Mouse (Mus musculus) CH12.LX (cell line): ENCODE data around the gene Fam20a. TPM values are rescaled to one million over a fixed set of nuclear protein-coding genes. Genes with fewer than 3 reads are reported as not detected.
A peak's percentile ranks its signal among the peaks of the same experiment; 100 is the strongest.

Experiments used
- DNase-seq: peaks from one replicate; pipeline ENCODE4 v3.0.0-alpha.2; 2013; ENCODE audit errors: extremely low read depth
- H3K27ac ChIP-seq: 2 replicates; pipeline ENCODE4 v1.5.1; 2012; ENCODE audit warnings: low read depth, mild to moderate bottlenecking, control low read depth, moderate library complexity; ENCODE audit not compliant: insufficient read depth
- H3K27me3 ChIP-seq: replicated peaks from 2 replicates; pipeline ENCODE3; 2012; ENCODE audit warnings: inconsistent platforms
- H3K36me3 ChIP-seq, 2 experiments: replicated peaks in 1 of 2; 2 replicates each; pipeline versions ENCODE3 to v1.6.1; 2012; ENCODE audit warnings: inconsistent platforms in 1 of 2, low read length in 1 of 2, mild to moderate bottlenecking in 1 of 2, mixed read lengths in 1 of 2, moderate library complexity in 1 of 2; ENCODE audit not compliant: control insufficient read depth in 1 of 2, insufficient read depth in 1 of 2
- H3K4me1 ChIP-seq, 2 experiments: 2 replicates each; pipeline ENCODE4 v1.6.1; 2012; ENCODE audit warnings: inconsistent platforms in 1 of 2, moderate library complexity in 1 of 2; ENCODE audit not compliant: insufficient read depth in 2 of 2, control insufficient read depth in 1 of 2
- H3K4me2 ChIP-seq: 2 replicates; pipeline ENCODE4 v1.6.1; 2012; ENCODE audit warnings: low read depth, mild to moderate bottlenecking, control low read depth; ENCODE audit not compliant: poor library complexity, insufficient read depth, severe bottlenecking
- H3K4me3 ChIP-seq, 3 experiments: fragments of 150-350 bp in 1 of 3; sonication (generic) in 1 of 3; replicated peaks in 1 of 3; 2 replicates each; pipeline versions ENCODE3 to v1.5.1; 2011 to 2012; ENCODE audit warnings: low read depth in 2 of 3, low read length in 2 of 3, mild to moderate bottlenecking in 2 of 3, moderate library complexity in 2 of 3, control low read depth in 1 of 3, improper control_type of control experiment in 1 of 3, inconsistent platforms in 1 of 3, mixed read lengths in 1 of 3; ENCODE audit not compliant: poor library complexity in 1 of 3
- H3K79me2 ChIP-seq: replicated peaks from 2 replicates; pipeline ENCODE4 v1.6.1; 2012; ENCODE audit warnings: mild to moderate bottlenecking, moderate library complexity; ENCODE audit not compliant: control insufficient read depth, poor library complexity, insufficient read depth, severe bottlenecking; ENCODE audit errors: extremely low read depth
- H3K9ac ChIP-seq: 2 replicates; pipeline ENCODE4 v1.6.1; 2012; ENCODE audit warnings: low read depth, mild to moderate bottlenecking, control low read depth, moderate library complexity; ENCODE audit not compliant: insufficient read depth
- H3K9me3 ChIP-seq: replicated peaks from 2 replicates; pipeline ENCODE3; 2012; ENCODE audit warnings: low read length, inconsistent platforms, mixed read lengths
- CTCF ChIP-seq, 2 experiments: IDR thresholded peaks in 1 of 2; conservative IDR thresholded peaks in 1 of 2; 2 replicates each; pipeline ENCODE4 v1.5.1; 2011 to 2012; ENCODE audit warnings: low read depth in 2 of 2, low read length in 2 of 2, improper control_type of control experiment in 1 of 2, inconsistent platforms in 1 of 2, mild to moderate bottlenecking in 1 of 2, moderate library complexity in 1 of 2
- E2F4 ChIP-seq: IDR thresholded peaks from 2 replicates; pipeline ENCODE4 v1.6.1; 2011; ENCODE audit warnings: low read depth, low read length, improper control_type of control experiment; ENCODE audit not compliant: insufficient replicate concordance
- MYC ChIP-seq: IDR thresholded peaks from 2 replicates; pipeline ENCODE4 v1.6.1; 2011; ENCODE audit warnings: low read depth, mild to moderate bottlenecking, improper control_type of control experiment, low read length
- RAD21 ChIP-seq: IDR thresholded peaks from 2 replicates; pipeline ENCODE4 v1.6.1; 2011; ENCODE audit warnings: low read depth, mild to moderate bottlenecking, low read length, improper control_type of control experiment, moderate library complexity
- SMC3 ChIP-seq: IDR thresholded peaks from 2 replicates; pipeline ENCODE4 v1.6.1; 2011; ENCODE audit warnings: low read depth, low read length, improper control_type of control experiment
- TCF12 ChIP-seq: IDR thresholded peaks from 2 replicates; pipeline ENCODE4 v1.6.1; 2014; ENCODE audit warnings: low read depth, mild to moderate bottlenecking, inconsistent platforms, low read length, improper control_type of control experiment
- UBTF ChIP-seq: IDR thresholded peaks from 2 replicates; pipeline ENCODE4 v1.6.1; 2012; ENCODE audit warnings: low read depth, mild to moderate bottlenecking, inconsistent platforms, low read length, improper control_type of control experiment, moderate library complexity
- ZKSCAN1 ChIP-seq: IDR thresholded peaks from 2 replicates; pipeline ENCODE4 v1.6.1; 2012; ENCODE audit warnings: low read depth, inconsistent platforms, low read length, improper control_type of control experiment, borderline replicate concordance
- ZMIZ1 ChIP-seq: IDR thresholded peaks from 2 replicates; pipeline ENCODE4 v1.6.1; 2012; ENCODE audit warnings: low read depth, mild to moderate bottlenecking, inconsistent platforms, low read length, improper control_type of control experiment
- ZNF384 ChIP-seq: IDR thresholded peaks from 2 replicates; pipeline ENCODE4 v1.6.1; 2012; ENCODE audit warnings: low read depth, low read length, improper control_type of control experiment, inconsistent platforms
- dilution Hi-C: fragments of 300-500 bp; cut with MboI; formaldehyde crosslinking; loops from 2 replicates; pipeline ENCODE4 v1.14.3; 2020; ENCODE audit warnings: low sequenced_read_pairs; ENCODE audit not compliant: extremely low pct_unique_long_range_greater_than_20kb, extremely low pct_ligation_motif_present
- in situ Hi-C: fragments of 300-500 bp; cut with MboI; formaldehyde crosslinking; loops from 3 replicates; pipeline ENCODE4 v1.14.3; 2019; ENCODE audit warnings: low sequenced_read_pairs, low pct_ligation_motif_present, low pct_unique_long_range_greater_than_20kb, mixed read lengths
- polyA plus RNA-seq: library from polyadenylated mRNA; unstranded; fragments of >175 nt; gene quantifications from 2 replicates; pipeline ENCODE4 v1.2.1, GENCODE M21; 2012; ENCODE audit warnings: low read depth; ENCODE audit not compliant: insufficient read length
- total RNA-seq, 2 experiments: library from RNA; depleted of rRNA; stranded (reverse); fragments of 300-350 nt in 1 of 2; fragments of >200 nt in 1 of 2; gene quantifications; 2 replicates each; pipeline ENCODE4 v1.2.3; 2012 to 2014

Fam20a gene
- total and polyA plus RNA-seq, 3 experiments, result 0.08 TPM; not detected in 2

DNA sequence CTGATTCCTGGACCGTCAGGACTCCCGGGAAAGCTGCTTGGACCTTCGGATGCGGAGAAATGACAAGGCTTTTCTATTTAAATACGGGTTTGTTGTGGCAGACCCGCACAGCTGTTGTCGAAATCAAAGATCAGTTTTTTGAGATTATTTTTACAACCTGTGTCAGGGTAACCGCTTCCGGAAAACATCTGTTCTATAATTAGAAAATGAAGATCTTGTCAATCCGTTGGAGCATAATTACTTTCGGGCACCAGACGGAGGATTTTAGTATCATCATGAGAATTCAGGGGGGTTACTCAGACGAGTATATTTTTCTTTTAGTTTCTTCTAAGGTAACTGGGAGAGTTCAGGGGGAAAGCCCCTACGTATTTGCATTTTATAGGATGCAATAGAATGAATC is 48.1 kb upstream of the Fam20a start:
- peaks cover 3 to 14% of the 10 kb centered on the region in 2 experiments; a peak in 2 of 4 replicates for H3K4me1 ChIP-seq
- no peaks in the 10 kb centered on the region for H3K27me3 ChIP-seq
- TF ChIP-seq MYC, result no peak
- no peak overlapping the region for H3K4me3 ChIP-seq
- DNase-seq, result no peak
- no peak overlapping the region for H3K9ac ChIP-seq
- H3K4me2 ChIP-seq, result no peak overlapping the region
- in situ Hi-C loops (no loop called here), dilution Hi-C loops (no loop called here)
- no peaks in the 10 kb centered on the region for H3K79me2 ChIP-seq
- H3K27ac ChIP-seq, result no peak overlapping the region
- peaks cover 7% of the 10 kb centered on the region for H3K9me3 ChIP-seq
- H3K36me3 ChIP-seq, result no peaks in the 10 kb centered on the region

DNA sequence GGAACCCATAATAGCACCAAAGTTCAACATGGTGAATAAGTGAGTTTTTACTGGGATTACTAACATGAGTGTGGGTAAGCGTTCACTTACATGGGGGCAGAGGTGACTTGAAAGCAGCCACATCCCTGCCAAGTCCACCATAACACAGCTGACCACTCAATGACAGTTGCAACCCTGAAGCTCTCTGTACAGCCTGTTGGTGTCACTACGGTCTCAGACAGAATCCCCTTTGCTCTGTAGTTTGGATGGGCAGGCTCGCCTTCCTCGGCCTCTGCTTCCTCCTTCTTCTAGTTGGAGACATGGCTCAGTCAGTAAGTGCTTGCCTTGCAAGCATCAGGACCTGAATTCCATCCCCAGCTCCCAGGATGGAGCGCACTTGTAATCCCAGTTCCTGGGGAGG is 47.0 kb upstream of the Fam20a start:
- Histone ChIP-seq H3K4me2 (no peak overlapping the region), H3K27me3 (no peaks in the 10 kb centered on the region), H3K9me3 (no peaks in the 10 kb centered on the region), H3K4me1 (peaks cover 3 to 14% of the 10 kb centered on the region in 2 experiments; a peak in 2 of 4 replicates), H3K27ac (no peak overlapping the region), H3K36me3 (no peaks in the 10 kb centered on the region), H3K79me2 (no peaks in the 10 kb centered on the region), H3K9ac (no peak overlapping the region), H3K4me3 (no peak overlapping the region)
- TF ChIP-seq SMC3 (peak; percentile 12; the same call in 1 of the 2 replicates), ZMIZ1 (no peak), TCF12 (no peak), RAD21 (peak; percentile 38), CTCF (conservative IDR thresholded peaks at IDR 0.05 in 1 of 2, IDR thresholded peaks at IDR 0.05 in 1 of 2; ENCODE audit: low read depth in 2 of 2, low read length in 2 of 2) (peak in 1 of 2 experiments; percentile 40; a peak in 2 of 4 replicates)
- no peak for DNase-seq
- in situ Hi-C loops, result no loop called here
- dilution Hi-C loops, result no loop called here

DNA sequence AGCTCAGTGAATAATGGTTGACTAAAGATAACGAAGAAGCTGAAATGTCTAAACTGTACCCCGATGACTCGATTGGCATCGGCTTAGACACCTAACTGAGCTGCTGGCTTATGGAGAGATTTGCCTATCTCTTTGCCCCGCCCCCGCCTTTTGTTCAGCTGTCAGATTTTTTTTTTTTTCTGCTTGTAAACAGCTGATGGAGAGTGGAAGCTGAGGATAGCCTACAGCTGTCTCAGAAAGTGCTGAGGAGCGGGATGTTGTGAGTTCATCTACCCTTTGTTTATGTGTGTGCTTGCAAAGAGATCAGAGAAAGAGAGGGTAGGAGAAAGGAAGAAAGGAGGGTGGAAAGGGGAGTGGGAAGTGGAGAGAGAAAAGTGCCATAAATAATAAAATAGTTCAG is 38.0 kb upstream of the Fam20a start:
- DNase-seq, result no peak
- dilution Hi-C loops (no loop called here), in situ Hi-C loops (no loop called here)
- Histone ChIP-seq H3K4me1 (0 out of 4 replicates have a peak, but pooled peaks cover 0 to 6% of the 10 kb centered on the region in 2 experiments), H3K27ac (no peak overlapping the region), H3K9ac (no peak overlapping the region), H3K27me3 (no peaks in the 10 kb centered on the region), H3K9me3 (no peaks in the 10 kb centered on the region), H3K4me3 (no peak overlapping the region), H3K36me3 (no peaks in the 10 kb centered on the region), H3K4me2 (no peak overlapping the region), H3K79me2 (no peaks in the 10 kb centered on the region)
- TF ChIP-seq UBTF (no peak), SMC3 (no peak), ZNF384 (peak; percentile 13; the same call in 1 of the 2 replicates), E2F4 (no peak), ZKSCAN1 (no peak)
